Mouse (Mus musculus) intestine, postnatal 0 days (tissue): ENCODE results near the gene Ddx20. TPM values are rescaled to one million over a fixed set of nuclear protein-coding genes. Genes with fewer than 3 reads are reported as not detected.

Source experiments
- ATAC-seq: fragments of 200-750 bp; cut with Nextera tagmentation; 2 replicates; pipeline ENCODE4 v1.8.0; 2017; ENCODE audit warnings: mild to moderate bottlenecking, moderate TSS enrichment, moderate library complexity
- H3K27ac ChIP-seq: fragments of 300-500 bp; sonication (generic); 2 replicates; pipeline ENCODE4 v1.5.1; 2014; ENCODE audit warnings: mild to moderate bottlenecking, low read depth, low read length, moderate library complexity
- H3K27me3 ChIP-seq: fragments of 300-500 bp; sonication (generic); replicated peaks from 2 replicates; pipeline ENCODE4 v1.6.1; 2014; ENCODE audit warnings: low read length, mixed read lengths; ENCODE audit not compliant: control insufficient read depth, insufficient read depth
- H3K36me3 ChIP-seq: fragments of 300-500 bp; sonication (generic); 2 replicates; pipeline ENCODE4 v1.6.1; 2014; ENCODE audit warnings: mild to moderate bottlenecking, moderate library complexity; ENCODE audit not compliant: control insufficient read depth, insufficient read depth
- H3K4me1 ChIP-seq: fragments of 300-500 bp; sonication (generic); replicated peaks from 2 replicates; pipeline ENCODE4 v1.6.1; 2014; ENCODE audit warnings: antibody characterized with exemption, low read length, mixed read lengths; ENCODE audit not compliant: control insufficient read depth, insufficient read depth
- H3K4me2 ChIP-seq: fragments of 300-500 bp; sonication (generic); replicated peaks from 2 replicates; pipeline ENCODE4 v1.6.1; 2014; ENCODE audit warnings: low read depth, mild to moderate bottlenecking, moderate library complexity
- H3K4me3 ChIP-seq: fragments of 300-500 bp; sonication (generic); 2 replicates; pipeline ENCODE4 v1.5.1; 2014; ENCODE audit warnings: low read depth, low read length
- H3K9ac ChIP-seq: fragments of 300-500 bp; sonication (generic); 2 replicates; pipeline ENCODE4 v1.6.1; 2014; ENCODE audit warnings: mild to moderate bottlenecking, low read depth, low read length
- H3K9me3 ChIP-seq: fragments of 300-500 bp; sonication (generic); 2 replicates; pipeline ENCODE4 v1.6.1; 2016; ENCODE audit warnings: mixed run types; ENCODE audit not compliant: control insufficient read depth
- CTCF ChIP-seq: sonication (generic); IDR thresholded peaks from 2 replicates; pipeline ENCODE4 v1.5.1; 2016; ENCODE audit warnings: low read depth, mild to moderate bottlenecking, control low read depth, antibody characterized with exemption, moderate library complexity
- WGBS: fragments of 180-500 bp; shearing (Covaris S2); extraction: QIAGEN DNeasy Blood & Tissue Kit; methylation state at CpG from one replicate; pipeline ENCODE4 v1.1.7; 2014; 5-methylcytosine and 5-hydroxymethylcytosine counted together
- polyA plus RNA-seq: library from polyadenylated mRNA; unstranded; fragments of >200 nt; fragmentation: Nextera tagmentation; extraction: Ambion mirVana; gene quantifications from 2 replicates; pipeline ENCODE4 v1.2.1, GENCODE M21; 2015

Ddx20 gene
- polyA plus RNA-seq, 1 experiment from 2014 or later: 11.4 TPM

- Histone ChIP-seq H3K27ac (no peak overlapping the region), H3K36me3 (peaks cover 37% of the 10 kb centered on the region), H3K27me3 (no peaks in the 10 kb centered on the region), H3K4me1 (no peaks in the 10 kb centered on the region), H3K4me2 (no peak overlapping the region), H3K9me3 (no peaks in the 10 kb centered on the region), H3K9ac (no peak overlapping the region), H3K4me3 (no peak overlapping the region)
- no peak for ATAC-seq
- WGBS: 90% methylated on average over 7 of the region's 7 CpGs
- TF ChIP-seq CTCF: no peak
These were observed 7.0 kb downstream of the Ddx20 start for GRCm38 (mm10) chr3:105680346-105680745.

- Histone ChIP-seq H3K36me3 (peaks cover 22% of the 10 kb centered on the region), H3K27ac (no peak overlapping the region), H3K27me3 (no peaks in the 10 kb centered on the region), H3K4me2 (no peak overlapping the region), H3K9me3 (no peaks in the 10 kb centered on the region), H3K4me3 (no peak overlapping the region), H3K9ac (no peak overlapping the region), H3K4me1 (no peaks in the 10 kb centered on the region)
- ATAC-seq: no peak
- 43% methylated on average over 2 of the region's 2 CpGs for WGBS
- no peak for TF ChIP-seq CTCF
These were observed 11.4 kb downstream of the Ddx20 start for GRCm38 (mm10) chr3:105675932-105676331.

- Histone ChIP-seq H3K4me1 (no peaks in the 10 kb centered on the region), H3K9ac (no peak overlapping the region), H3K36me3 (peaks cover 14% of the 10 kb centered on the region), H3K27ac (no peak overlapping the region), H3K4me2 (no peak overlapping the region), H3K4me3 (no peak overlapping the region), H3K9me3 (no peaks in the 10 kb centered on the region), H3K27me3 (no peaks in the 10 kb centered on the region)
- WGBS: 17% methylated on average over 7 of the region's 7 CpGs
- peak; percentile 99 for TF ChIP-seq CTCF
- peak; percentile 61; the same call in 1 of the 2 replicates for ATAC-seq
These were observed 12.7 kb downstream of the Ddx20 start for GRCm38 (mm10) chr3:105674595-105675218.

GRCm38 (mm10) chr3:105670801-105671200 lies 16.6 kb downstream of the Ddx20 start:
- Histone ChIP-seq H3K9ac (no peak overlapping the region), H3K4me2 (no peak overlapping the region), H3K9me3 (no peaks in the 10 kb centered on the region), H3K27me3 (no peaks in the 10 kb centered on the region), H3K27ac (no peak overlapping the region), H3K36me3 (no peaks in the 10 kb centered on the region), H3K4me3 (no peak overlapping the region), H3K4me1 (no peaks in the 10 kb centered on the region)
- no peak for TF ChIP-seq CTCF
- no peak for ATAC-seq
- WGBS: 83% methylated on average over 1 of the region's 1 CpGs

GRCm38 (mm10) chr3:105669776-105670175 lies 17.6 kb downstream of the Ddx20 start:
- 88% methylated on average over 3 of the region's 3 CpGs for WGBS
- no peak overlapping the region for H3K4me2 ChIP-seq
- no peak overlapping the region for H3K4me3 ChIP-seq
- H3K9ac ChIP-seq: no peak overlapping the region
- no peak for ATAC-seq
- H3K27ac ChIP-seq: no peak overlapping the region
- no peaks in the 10 kb centered on the region for H3K4me1 ChIP-seq
- H3K9me3 ChIP-seq: no peaks in the 10 kb centered on the region
- H3K36me3 ChIP-seq: no peaks in the 10 kb centered on the region
- H3K27me3 ChIP-seq: no peaks in the 10 kb centered on the region
- TF ChIP-seq CTCF: no peak

- Histone ChIP-seq H3K4me1 (no peaks in the 10 kb centered on the region), H3K27ac (no peak overlapping the region), H3K27me3 (no peaks in the 10 kb centered on the region), H3K4me3 (no peak overlapping the region), H3K9ac (no peak overlapping the region), H3K4me2 (no peak overlapping the region), H3K36me3 (no peaks in the 10 kb centered on the region), H3K9me3 (no peaks in the 10 kb centered on the region)
- no peak for TF ChIP-seq CTCF
- ATAC-seq: no peak
- 33% methylated on average over 9 of the region's 9 CpGs for WGBS
These were observed 19.2 kb downstream of the Ddx20 start for GRCm38 (mm10) chr3:105668161-105668560.

GRCm38 (mm10) chr3:105666996-105667523 lies 20.3 kb downstream of the Ddx20 start:
- no peaks in the 10 kb centered on the region for H3K4me1 ChIP-seq
- no peaks in the 10 kb centered on the region for H3K36me3 ChIP-seq
- H3K27me3 ChIP-seq: no peaks in the 10 kb centered on the region
- no peak for ATAC-seq
- TF ChIP-seq CTCF: peak; percentile 15; the same call in 1 of the 2 replicates
- H3K27ac ChIP-seq: no peak overlapping the region
- H3K9me3 ChIP-seq: no peaks in the 10 kb centered on the region
- H3K4me2 ChIP-seq: no peak overlapping the region
- 65% methylated on average over 4 of the region's 4 CpGs for WGBS
- no peak overlapping the region for H3K9ac ChIP-seq
- H3K4me3 ChIP-seq: no peak overlapping the region
